Mouse (Mus musculus) stomach, postnatal 0 days (tissue): ENCODE results near the gene H2-Eb1. TPM values are rescaled to one million over a fixed set of nuclear protein-coding genes. Genes with fewer than 3 reads are reported as not detected.

Experiments used
- ATAC-seq: fragments of 200-750 bp; cut with Nextera tagmentation; 2 replicates; pipeline ENCODE4 v1.8.0; 2017; ENCODE audit not compliant: low FRiP score, low TSS enrichment
- DNase-seq: peaks from one replicate; pipeline ENCODE4 v3.0.0-alpha.2; 2016; ENCODE audit warnings: low spot score
- H3K27ac ChIP-seq: fragments of 300-500 bp; sonication (generic); replicated peaks from 2 replicates; pipeline ENCODE4 v1.5.1; 2014; ENCODE audit warnings: mild to moderate bottlenecking, control low read depth
- H3K27me3 ChIP-seq: fragments of 300-500 bp; sonication (generic); 2 replicates; pipeline ENCODE4 v1.6.1; 2014; ENCODE audit warnings: low read length; ENCODE audit not compliant: control insufficient read depth, insufficient read depth
- H3K36me3 ChIP-seq: fragments of 300-500 bp; sonication (generic); 2 replicates; pipeline ENCODE4 v1.6.1; 2014; ENCODE audit warnings: low read length, mixed read lengths; ENCODE audit not compliant: control insufficient read depth, insufficient read depth
- H3K4me1 ChIP-seq: fragments of 300-500 bp; sonication (generic); replicated peaks from 2 replicates; pipeline ENCODE4 v1.6.1; 2014; ENCODE audit warnings: antibody characterized with exemption; ENCODE audit not compliant: control insufficient read depth, insufficient read depth
- H3K4me2 ChIP-seq: fragments of 300-500 bp; sonication (generic); replicated peaks from 2 replicates; pipeline ENCODE4 v1.6.1; 2014; ENCODE audit warnings: low read depth, mild to moderate bottlenecking, control low read depth, moderate library complexity
- H3K4me3 ChIP-seq: fragments of 300-500 bp; sonication (generic); 2 replicates; pipeline ENCODE4 v1.5.1; 2014; ENCODE audit warnings: low read depth, low read length, control low read depth
- H3K9ac ChIP-seq: fragments of 300-500 bp; sonication (generic); 2 replicates; pipeline ENCODE4 v1.6.1; 2014; ENCODE audit warnings: mild to moderate bottlenecking, low read length, control low read depth, mixed read lengths
- H3K9me3 ChIP-seq: fragments of 300-500 bp; sonication (generic); 2 replicates; pipeline ENCODE4 v1.6.1; 2016; ENCODE audit warnings: low read length; ENCODE audit not compliant: control insufficient read depth
- CTCF ChIP-seq: IDR thresholded peaks from 2 replicates; pipeline ENCODE4 v1.5.1; 2016; ENCODE audit warnings: antibody characterized with exemption, low read depth, mild to moderate bottlenecking, moderate library complexity
- EP300 ChIP-seq: optimal IDR thresholded peaks from 2 replicates; pipeline ENCODE3; 2016; ENCODE audit warnings: antibody characterized with exemption
- WGBS: fragments of 180-500 bp; shearing (Covaris S2); extraction: QIAGEN DNeasy Blood & Tissue Kit; methylation state at CpG from one replicate; pipeline ENCODE4 v1.1.7; 2014; 5-methylcytosine and 5-hydroxymethylcytosine counted together
- polyA plus RNA-seq: library from polyadenylated mRNA; unstranded; fragments of >200 nt; fragmentation: Nextera tagmentation; extraction: Ambion mirVana; gene quantifications from 2 replicates; pipeline ENCODE4 v1.2.1, GENCODE M21; 2015

Gene H2-Eb1
- polyA plus RNA-seq, result 5.6 and 6.7 TPM in 2 replicates

DNA sequence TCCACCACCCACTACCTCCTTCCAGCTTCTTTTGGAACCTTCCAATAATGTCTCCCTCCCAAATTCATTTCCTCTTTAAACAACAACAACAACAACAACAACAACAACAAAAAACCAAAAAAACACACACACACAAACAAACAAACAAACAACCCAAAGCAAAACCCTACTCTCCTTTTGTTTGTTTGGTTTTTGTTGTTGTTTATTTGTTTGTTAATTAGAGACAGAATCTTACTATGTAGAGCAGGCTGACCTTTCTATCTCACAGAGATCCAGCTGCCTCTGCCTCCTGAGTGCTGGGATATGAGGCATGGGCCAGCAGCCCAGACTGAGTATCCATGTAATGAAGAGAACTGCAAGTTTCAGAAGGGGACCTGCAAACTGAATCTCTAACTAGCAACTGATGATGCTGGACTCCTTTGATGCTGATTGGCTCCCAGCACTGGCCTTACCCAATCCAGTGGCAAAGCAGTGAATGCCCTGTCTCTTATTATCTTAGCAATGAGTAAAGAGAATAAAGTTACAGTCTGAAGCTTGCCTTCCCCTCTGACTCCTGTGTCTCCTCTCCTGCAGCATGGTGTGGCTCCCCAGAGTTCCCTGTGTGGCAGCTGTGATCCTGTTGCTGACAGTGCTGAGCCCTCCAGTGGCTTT lies at the start of gene H2-Eb1:
Gene H2-Eb1 (plus strand): TSS at position 488 of the 651 bp plus-strand sequence.
- Histone ChIP-seq H3K9me3 (no peaks in the 10 kb centered on the region), H3K27me3 (no peaks in the 10 kb centered on the region), H3K36me3 (no peaks in the 10 kb centered on the region), H3K4me3 (no peak within 1 kb of the TSS), H3K4me2 (no peak within 1 kb of the TSS), H3K27ac (no peak within 1 kb of the TSS), H3K9ac (no peak within 1 kb of the TSS), H3K4me1 (no peaks in the 10 kb centered on the region)
- TF ChIP-seq CTCF, result no peak
- TF ChIP-seq EP300, result no peak
- DNase-seq (peak; percentile 87), ATAC-seq (peak; percentile 78)

DNA sequence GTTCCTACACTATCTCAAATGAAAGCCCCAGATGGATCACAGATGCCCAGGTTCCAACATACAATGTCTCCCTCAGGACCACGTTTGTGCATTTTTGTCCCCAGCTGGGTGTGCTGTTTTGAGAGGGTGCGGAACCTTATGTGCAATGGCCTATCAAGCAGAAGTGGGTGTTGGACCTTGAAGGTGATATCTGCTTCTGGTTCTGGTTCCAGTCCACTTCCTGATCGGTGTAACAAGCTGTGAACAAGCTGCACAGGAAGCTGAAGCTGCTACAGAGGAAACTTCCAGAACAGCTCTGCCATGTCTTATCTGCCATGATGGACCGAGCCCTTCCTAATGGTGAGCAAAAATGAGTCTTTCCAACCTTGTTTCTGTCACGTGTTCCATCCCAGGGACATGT lies 49.2 kb upstream of the H2-Eb1 start:
- Histone ChIP-seq H3K27ac (no peak overlapping the region), H3K4me1 (no peaks in the 10 kb centered on the region), H3K36me3 (no peaks in the 10 kb centered on the region), H3K4me2 (no peak overlapping the region), H3K9ac (no peak overlapping the region), H3K27me3 (no peaks in the 10 kb centered on the region), H3K9me3 (no peaks in the 10 kb centered on the region), H3K4me3 (no peak overlapping the region)
- no peak for DNase-seq
- WGBS, result 76% methylated on average over 5 of the region's 5 CpGs
- TF ChIP-seq EP300 (no peak), CTCF (no peak)
- ATAC-seq, result no peak

DNA sequence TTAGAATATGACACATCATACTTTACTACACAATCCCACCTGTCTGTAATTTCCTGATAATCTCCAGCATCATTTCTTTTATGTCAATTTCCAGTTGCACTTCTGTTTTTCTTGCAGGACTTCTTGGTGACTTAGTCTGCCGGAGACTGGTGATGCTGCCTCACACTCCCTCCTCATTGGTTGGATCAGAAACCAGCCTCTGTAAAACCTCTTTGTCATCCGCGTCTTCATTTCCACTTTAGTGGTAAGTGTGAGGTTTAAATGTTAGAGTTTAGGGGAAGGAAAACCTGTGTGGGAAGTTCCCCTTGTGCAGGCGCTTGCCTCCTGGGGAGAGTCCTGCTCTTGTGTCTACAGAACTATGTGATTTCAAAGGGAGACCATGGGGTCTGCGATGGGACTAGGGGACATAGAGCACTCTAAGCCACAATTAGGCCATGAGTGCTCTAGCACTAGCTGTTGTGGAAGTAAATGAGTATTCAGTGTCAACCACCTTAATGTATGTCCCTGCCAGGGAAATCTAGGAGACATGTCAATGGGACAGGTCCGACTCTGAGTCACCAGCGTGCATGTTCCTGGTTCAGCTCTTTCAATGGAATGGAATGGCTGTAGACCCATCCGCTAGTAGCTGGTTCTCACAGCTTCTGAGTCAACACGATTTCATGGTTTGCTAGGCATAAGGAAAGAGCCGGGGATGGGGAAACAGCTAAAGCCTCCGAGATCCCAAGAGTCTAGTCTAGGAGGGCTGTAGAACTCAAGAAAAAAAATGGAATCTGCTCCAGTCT lies 47.9 kb upstream of the H2-Eb1 start, which contains the start of gene H2-Ab1:
Gene H2-Ab1 (plus strand): TSS at position 96 of the 782 bp plus-strand sequence.
- H3K9me3 ChIP-seq, result no peaks in the 10 kb centered on the region
- no peak within 1 kb of the TSS for H3K4me2 ChIP-seq
- no peak within 1 kb of the TSS for H3K27ac ChIP-seq
- H3K9ac ChIP-seq, result no peak within 1 kb of the TSS
- H3K36me3 ChIP-seq, result no peaks in the 10 kb centered on the region
- DNase-seq (peak; percentile 81), ATAC-seq (no peak)
- 67% methylated on average over 11 of the region's 11 CpGs for WGBS
- no peak within 1 kb of the TSS for H3K4me3 ChIP-seq
- H3K4me1 ChIP-seq, result no peaks in the 10 kb centered on the region
- TF ChIP-seq CTCF (no peak), EP300 (no peak)
- no peaks in the 10 kb centered on the region for H3K27me3 ChIP-seq

DNA sequence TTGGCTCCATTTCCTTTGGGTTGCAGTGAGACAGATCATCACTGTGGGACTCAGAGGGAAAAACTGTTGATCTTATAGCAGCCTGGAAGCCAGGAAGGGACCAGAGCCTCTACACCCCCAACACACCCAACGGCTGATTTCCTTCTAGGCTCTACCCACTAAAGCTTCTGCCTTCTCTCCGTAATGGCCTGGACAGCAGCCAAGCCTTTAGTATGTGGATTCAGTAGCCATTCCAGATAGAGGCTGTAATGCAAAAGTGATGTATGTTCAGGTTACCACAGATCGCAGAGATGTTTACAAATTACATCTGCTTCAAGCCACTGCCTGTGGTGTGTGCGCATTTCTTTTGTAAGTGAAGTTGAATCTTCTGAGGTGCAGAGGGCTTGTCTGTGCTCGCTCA lies 45.1 kb upstream of the H2-Eb1 start:
- no peak overlapping the region for H3K9ac ChIP-seq
- TF ChIP-seq CTCF (no peak), EP300 (no peak)
- ATAC-seq (no peak), DNase-seq (peak; percentile 18)
- H3K36me3 ChIP-seq, result no peaks in the 10 kb centered on the region
- no peak overlapping the region for H3K27ac ChIP-seq
- no peak overlapping the region for H3K4me3 ChIP-seq
- H3K9me3 ChIP-seq, result no peaks in the 10 kb centered on the region
- peaks cover 3% of the 10 kb centered on the region; the same call in 1 of the 2 replicates for H3K4me1 ChIP-seq
- H3K27me3 ChIP-seq, result peaks cover 3% of the 10 kb centered on the region; the same call in 1 of the 2 replicates
- H3K4me2 ChIP-seq, result no peak overlapping the region
- WGBS, result 27% methylated on average over 5 of the region's 5 CpGs

DNA sequence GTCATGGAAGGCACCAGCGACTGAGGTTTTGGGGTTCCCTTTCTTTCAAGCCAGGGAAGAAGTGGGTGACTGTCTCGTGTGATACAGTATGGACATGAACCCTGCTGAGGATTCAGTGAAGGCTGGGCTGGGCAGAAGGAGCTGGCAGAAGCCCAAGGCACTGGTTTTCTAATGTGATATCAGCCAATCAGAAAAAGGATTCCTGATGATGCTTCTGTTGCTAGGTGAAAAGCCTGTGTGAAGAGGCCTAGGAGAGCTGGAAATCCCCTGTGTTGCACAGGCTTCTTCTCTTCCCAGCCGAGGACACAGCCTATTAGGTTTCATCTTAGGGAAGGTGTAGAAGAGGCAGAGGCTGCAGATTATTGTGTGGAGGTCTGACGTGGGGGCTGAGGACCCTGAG lies 44.2 kb upstream of the H2-Eb1 start:
- Histone ChIP-seq H3K27ac (peak overlapping the region; percentile 67; the same call in 1 of the 2 replicates), H3K9me3 (no peaks in the 10 kb centered on the region), H3K36me3 (no peaks in the 10 kb centered on the region), H3K9ac (no peak overlapping the region), H3K4me1 (peaks cover 3% of the 10 kb centered on the region; the same call in 1 of the 2 replicates), H3K27me3 (peaks cover 3% of the 10 kb centered on the region; the same call in 1 of the 2 replicates), H3K4me3 (no peak overlapping the region), H3K4me2 (no peak overlapping the region)
- peak; percentile 54 for DNase-seq
- ATAC-seq, result peak; percentile 45
- no peak for TF ChIP-seq CTCF
- TF ChIP-seq EP300, result no peak
- WGBS, result 21% methylated on average over 4 of the region's 4 CpGs

DNA sequence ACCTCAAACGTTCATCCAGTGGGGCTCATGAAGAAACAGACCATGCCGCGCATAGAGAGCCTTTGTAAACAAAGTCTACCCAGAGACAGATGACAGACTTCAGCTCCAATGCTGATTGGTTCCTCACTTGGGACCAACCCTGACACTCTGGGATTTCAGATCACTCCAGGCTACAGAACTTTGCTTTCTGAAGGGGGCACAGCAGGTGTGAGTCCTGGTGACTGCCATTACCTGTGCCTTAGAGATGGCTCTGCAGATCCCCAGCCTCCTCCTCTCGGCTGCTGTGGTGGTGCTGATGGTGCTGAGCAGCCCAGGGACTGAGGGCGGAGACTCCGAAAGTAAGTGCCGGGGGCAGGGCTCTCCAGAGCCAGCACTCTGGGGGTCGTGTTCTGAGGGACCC lies 42.6 kb upstream of the H2-Eb1 start:
- H3K36me3 ChIP-seq, result no peaks in the 10 kb centered on the region
- H3K9me3 ChIP-seq, result no peaks in the 10 kb centered on the region
- peaks cover 3% of the 10 kb centered on the region; the same call in 1 of the 2 replicates for H3K4me1 ChIP-seq
- no peak overlapping the region for H3K27ac ChIP-seq
- peak; percentile 71 for DNase-seq
- peak; percentile 84 for ATAC-seq
- no peak for TF ChIP-seq EP300
- no peak for TF ChIP-seq CTCF
- WGBS, result 2% methylated on average over 8 of the region's 8 CpGs
- H3K4me3 ChIP-seq, result peak overlapping the region; percentile 43
- no peak overlapping the region for H3K9ac ChIP-seq
- H3K27me3 ChIP-seq, result peaks cover 3% of the 10 kb centered on the region; the same call in 1 of the 2 replicates
- peak overlapping the region; percentile 69 for H3K4me2 ChIP-seq
